Mouse (Mus musculus) splenic B cell, adult 2 months (primary cell): ENCODE results near the gene Elp4.

ENCODE experiments used
- DNase-seq: peaks from one replicate; pipeline ENCODE4 v3.0.0-alpha.2; 2011; ENCODE audit warnings: low read depth, low spot score
- H3K27me3 ChIP-seq: 2 replicates; pipeline ENCODE4 v1.6.1; 2012; ENCODE audit warnings: mild to moderate bottlenecking, low read length, moderate library complexity, mixed read lengths; ENCODE audit not compliant: control insufficient read depth, poor library complexity, insufficient read depth, severe bottlenecking
- H3K36me3 ChIP-seq: 2 replicates; pipeline ENCODE4 v1.6.1; 2012; ENCODE audit warnings: mild to moderate bottlenecking, low read length, moderate library complexity, mixed read lengths; ENCODE audit not compliant: control insufficient read depth, poor library complexity, insufficient read depth, severe bottlenecking

Elp4 gene

DNA sequence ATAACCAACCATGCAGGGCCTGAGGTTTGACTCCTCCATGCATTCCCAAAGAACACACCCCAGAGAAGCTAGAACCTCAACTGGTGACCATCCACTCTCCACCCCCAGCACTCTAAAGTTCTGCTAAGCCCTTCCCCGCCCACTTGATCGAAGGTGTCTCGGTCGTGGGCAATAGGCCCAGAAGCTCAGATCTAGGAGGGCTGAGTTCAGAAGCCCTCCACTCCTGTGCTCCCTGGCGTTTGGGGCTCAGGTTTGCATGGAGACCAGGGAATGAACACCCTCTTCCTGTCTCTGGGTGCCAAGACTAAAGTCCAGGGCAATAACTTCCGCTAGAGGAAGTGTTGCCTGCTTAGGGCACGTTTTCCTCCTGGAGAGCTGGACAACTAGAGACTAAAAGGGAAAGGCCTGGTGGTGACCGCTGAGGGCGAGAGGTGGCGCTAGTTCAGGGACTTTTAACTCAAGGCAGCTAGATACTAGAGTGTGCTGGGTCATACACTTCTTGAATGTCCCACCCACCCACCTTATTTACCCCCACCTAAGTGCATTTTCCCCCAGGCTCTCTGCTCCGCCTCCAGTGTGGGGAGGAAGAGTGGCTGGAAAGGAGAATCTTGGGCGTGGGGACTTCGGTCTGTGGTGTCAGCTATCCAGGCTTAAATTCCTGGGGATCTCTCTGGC lies 216.9 kb downstream of the Elp4 start:
- Histone ChIP-seq H3K36me3 (no peaks in the 10 kb centered on the region), H3K27me3 (peaks cover 2% of the 10 kb centered on the region; the same call in 1 of the 2 replicates)
- DNase-seq, result no peak

DNA sequence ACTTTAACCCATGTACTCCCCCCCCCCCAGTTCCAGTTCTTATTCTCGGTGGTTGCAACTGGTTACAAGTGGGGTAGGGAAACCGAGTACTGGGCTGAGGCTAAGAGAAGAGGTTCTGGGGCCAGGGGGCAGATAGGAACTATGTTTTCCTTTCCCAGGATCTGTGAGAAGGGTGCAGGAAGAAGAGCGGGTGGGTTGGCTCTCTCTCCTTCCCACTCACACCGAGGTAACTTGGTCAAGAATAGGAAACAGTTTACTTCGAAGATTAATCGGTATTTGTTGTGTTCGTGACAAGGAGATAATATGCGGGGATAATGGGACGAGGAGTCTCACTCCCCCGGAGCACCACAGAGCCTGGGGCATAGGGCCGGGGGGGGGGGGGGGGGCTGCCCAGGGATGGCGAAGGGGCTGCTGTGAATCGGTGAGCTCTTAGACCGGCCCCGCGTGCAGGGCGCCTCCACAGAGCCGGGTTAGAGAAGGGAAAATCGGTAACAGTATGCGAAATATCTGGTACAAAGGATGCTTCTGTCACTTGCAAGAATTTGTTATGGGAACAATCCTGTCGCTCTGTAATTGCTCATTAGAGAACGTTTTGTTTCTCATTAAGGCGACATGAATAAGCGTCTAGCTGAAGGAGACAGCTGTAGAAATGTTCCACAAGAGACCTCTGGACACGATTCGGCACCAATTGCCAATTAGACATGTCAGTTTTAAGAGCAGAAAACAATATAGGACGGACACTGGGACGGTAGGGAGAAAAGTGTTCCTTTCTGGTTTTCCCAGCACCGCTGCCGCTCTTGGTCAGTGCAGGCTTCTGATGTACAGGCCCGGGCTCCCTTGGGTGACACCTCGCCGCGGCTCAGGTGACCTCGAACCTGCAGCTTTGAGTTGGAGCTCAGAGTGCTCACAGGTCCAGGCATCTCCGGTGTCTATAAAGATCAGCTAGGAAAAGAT lies 217.7 kb downstream of the Elp4 start:
- peaks cover 2% of the 10 kb centered on the region; the same call in 1 of the 2 replicates for H3K27me3 ChIP-seq
- H3K36me3 ChIP-seq, result no peaks in the 10 kb centered on the region
- DNase-seq, result no peak

DNA sequence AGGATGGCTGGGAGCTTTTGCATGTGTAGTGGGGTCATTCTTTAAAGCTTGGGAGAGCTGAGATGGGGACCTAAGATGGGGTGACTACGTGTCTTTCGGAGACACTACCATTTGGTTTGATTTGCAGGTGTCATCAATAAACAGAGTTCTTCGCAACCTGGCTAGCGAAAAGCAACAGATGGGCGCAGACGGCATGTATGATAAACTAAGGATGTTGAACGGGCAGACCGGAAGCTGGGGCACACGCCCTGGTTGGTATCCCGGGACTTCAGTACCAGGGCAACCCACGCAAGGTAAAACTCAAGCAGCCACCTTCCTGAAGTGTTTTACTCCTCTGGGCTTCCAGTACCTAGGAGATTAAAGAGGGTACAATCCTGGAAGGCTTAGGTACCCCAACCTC lies 218.7 kb downstream of the Elp4 start:
- H3K27me3 ChIP-seq, result peaks cover 2% of the 10 kb centered on the region; the same call in 1 of the 2 replicates
- no peak for DNase-seq
- H3K36me3 ChIP-seq, result no peaks in the 10 kb centered on the region

DNA sequence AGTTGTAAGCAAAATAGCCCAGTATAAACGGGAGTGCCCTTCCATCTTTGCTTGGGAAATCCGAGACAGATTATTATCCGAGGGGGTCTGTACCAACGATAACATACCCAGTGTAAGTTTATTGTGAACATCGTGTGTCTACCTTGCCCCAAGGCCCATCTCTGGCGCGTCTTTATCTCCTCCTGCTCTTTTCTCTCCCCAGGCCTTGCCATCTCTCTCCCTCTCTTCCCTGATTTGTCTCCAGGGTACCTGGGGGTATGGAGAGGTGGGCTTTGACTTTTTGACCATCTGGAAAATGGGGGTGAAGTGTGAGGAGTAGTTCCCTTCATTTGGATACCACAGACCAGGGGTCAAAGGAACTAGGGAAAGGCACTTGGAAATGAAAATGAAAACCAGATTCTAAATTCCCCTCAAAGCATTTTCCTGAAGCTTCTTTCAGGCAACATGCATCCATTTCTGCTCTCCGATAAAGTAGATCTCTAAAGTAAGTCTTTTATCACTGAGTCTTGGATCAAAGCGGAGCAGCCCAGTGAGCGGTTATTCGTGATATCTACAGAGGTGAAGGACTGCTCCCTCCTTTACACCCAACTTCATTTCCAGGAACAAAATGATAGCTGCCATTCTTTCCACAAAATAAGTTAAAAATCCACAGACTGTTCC lies 219.2 kb downstream of the Elp4 start:
- H3K36me3 ChIP-seq, result no peaks in the 10 kb centered on the region
- H3K27me3 ChIP-seq, result peaks cover 2% of the 10 kb centered on the region
- no peak for DNase-seq

DNA sequence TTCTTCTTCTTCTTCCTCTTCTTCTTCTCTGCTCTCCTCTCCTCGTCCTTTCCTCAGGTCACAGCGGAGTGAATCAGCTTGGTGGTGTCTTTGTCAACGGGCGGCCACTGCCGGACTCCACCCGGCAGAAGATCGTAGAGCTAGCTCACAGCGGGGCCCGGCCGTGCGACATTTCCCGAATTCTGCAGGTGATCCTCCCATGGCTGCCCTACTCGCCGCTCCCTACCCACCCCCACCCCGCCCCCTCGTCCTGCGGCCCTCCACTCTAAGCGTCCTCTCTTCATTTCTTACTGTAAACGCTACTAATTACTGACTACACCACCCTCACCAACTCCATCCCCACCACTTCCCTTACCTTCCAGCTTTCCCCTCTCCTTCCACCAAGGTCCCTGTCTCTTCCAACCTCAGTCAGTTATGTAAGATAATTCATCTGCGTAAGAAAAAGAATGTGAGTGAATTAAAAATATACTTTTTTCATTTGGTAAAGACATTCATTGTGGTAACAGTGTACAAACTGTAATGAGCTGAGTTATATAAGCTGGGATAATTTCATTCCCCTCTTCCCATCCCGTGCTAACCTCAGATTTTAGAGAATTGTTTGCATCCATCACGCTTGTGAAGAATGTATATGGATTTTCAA lies 220.5 kb downstream of the Elp4 start:
- Histone ChIP-seq H3K27me3 (no peaks in the 10 kb centered on the region; the same call in none of the 2 replicates), H3K36me3 (no peaks in the 10 kb centered on the region)
- no peak for DNase-seq

DNA sequence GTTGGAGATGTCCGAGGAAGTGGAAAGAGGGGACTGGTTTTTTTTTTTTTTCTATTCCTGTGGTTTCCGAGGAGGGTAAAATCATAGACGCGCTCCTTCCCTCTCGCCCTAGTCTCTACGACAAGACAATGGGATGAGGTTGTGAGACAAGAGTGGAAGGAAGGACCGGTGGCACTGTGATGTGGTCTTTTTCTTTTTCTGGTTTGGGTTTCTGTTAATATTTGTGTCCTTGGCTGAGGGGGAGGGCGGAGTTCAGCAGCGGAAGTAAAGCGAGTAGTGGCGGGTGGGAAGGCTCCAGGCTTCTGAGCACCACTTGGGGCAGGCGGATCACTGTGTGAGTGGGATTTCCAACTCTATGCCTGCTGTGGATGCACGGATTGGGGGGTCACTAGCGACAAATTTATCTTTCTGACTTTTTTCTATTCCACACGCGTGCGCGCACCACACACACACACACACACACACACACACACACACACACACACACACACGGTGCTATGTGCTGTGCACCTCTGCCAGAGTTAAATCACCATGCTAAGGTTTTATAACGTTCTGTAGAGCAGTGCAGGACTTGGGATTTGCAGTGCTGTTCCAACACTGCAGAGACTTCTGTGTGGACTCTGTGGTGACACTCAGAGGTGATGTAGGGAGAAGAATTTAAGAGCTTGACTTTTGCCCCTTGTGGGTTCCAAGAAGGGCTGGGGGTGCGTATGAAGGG lies 221.6 kb downstream of the Elp4 start:
- no peaks in the 10 kb centered on the region for H3K36me3 ChIP-seq
- H3K27me3 ChIP-seq, result peaks cover 2% of the 10 kb centered on the region
- DNase-seq, result no peak

DNA sequence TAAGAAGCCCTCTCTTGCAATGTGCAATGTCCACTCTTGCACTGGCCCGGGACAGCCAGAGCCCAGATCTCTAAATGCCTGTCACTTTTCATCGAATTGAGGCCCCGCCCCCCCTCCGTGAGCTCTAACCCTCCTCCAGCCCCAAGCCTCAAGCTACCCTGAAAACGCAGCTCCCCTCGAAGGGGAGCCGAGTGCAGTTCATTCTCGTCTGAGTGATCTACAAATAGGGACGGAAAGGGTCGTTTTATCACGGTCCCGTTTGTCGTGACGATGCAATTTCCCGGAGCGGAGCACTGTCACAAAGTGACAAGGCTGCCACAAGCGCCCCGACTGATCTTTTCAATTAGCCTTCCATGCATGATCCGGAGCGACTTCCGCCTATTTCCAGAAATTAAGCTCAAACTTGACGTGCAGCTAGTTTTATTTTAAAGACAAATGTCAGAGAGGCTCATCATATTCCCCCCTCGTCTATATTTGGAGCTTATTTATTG lies 222.3 kb downstream of the Elp4 start:
- Histone ChIP-seq H3K27me3 (peaks cover 2% of the 10 kb centered on the region; the same call in 1 of the 2 replicates), H3K36me3 (no peaks in the 10 kb centered on the region)
- no peak for DNase-seq

DNA sequence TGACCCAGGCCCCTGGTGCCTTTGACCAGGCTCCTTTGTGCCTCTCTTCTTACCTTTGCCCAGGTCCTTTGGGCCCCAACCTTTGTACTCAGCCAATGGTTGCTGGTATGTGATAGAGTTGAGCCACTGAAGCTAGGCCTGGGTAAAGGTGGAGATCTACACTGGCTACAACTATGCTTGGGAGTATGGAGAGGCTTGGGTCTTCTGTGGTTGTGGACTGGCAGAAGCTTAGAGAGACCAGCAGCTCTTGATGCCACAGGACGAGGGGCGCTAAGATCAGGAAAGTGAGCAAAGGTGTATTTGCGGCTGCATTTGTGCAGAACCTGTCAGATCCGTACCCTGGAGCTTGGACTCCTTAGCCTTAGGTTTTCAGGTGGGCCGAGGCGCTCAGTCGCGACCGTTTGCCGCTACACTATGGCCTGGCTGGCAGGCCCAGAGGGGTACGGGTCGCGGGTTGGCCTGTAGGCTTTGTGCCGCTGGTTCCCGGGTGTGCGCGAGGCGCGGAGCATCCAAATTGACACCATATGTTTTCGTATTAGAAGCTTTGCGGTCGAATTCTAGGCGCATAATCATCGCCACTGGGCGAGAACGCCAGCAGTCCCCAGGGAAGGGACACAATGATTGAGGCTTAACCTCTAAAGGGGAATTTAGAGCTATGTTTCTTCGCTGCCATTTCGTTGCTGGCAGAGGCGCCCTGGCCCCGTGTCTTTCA lies 223.2 kb downstream of the Elp4 start:
- Histone ChIP-seq H3K27me3 (peaks cover 2% of the 10 kb centered on the region; the same call in 1 of the 2 replicates), H3K36me3 (no peaks in the 10 kb centered on the region)
- no peak for DNase-seq

DNA sequence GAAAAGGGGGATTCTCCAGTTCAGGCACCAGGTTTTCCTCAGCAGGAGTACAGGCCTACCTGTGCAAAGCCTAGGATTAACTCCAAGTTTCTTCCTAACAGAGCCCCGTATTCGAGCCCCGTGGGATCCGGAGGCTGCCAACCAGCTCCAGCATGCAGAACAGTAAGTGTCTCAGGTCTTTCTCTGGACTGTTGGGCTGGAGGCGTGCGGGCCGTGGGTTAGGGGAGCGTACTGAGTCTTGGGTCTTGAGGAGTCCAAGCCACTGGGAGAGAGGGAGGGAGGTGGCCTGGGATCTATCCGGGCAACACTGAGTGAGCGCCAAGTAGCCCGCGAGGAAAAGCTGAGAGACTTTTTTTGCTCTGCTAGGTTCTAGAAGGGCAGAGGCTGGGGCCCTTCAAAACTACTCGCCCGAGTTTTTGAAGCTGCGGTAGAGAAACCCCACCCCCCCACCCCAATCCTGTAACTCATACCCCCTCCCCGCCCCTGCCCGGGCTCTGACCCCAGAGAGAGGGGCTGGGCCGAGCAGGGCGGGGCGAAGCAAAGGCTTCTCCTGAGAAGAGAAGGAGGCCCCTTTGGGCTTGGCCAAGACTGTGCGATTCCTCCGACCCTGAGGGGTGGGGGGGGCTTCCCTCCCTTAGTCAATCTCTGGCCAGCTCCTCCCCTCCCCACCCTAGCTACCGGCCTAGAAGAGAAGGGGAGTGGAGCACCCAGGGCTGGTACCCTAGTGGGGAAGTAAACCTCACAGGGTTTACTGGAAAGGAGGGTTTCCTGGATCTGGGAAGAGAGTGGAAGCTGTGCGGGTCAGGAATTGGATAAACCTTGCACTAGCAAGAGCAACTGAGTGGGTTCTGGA lies 224.0 kb downstream of the Elp4 start:
- Histone ChIP-seq H3K36me3 (no peaks in the 10 kb centered on the region), H3K27me3 (peaks cover 4% of the 10 kb centered on the region; the same call in 1 of the 2 replicates)
- DNase-seq, result no peak

DNA sequence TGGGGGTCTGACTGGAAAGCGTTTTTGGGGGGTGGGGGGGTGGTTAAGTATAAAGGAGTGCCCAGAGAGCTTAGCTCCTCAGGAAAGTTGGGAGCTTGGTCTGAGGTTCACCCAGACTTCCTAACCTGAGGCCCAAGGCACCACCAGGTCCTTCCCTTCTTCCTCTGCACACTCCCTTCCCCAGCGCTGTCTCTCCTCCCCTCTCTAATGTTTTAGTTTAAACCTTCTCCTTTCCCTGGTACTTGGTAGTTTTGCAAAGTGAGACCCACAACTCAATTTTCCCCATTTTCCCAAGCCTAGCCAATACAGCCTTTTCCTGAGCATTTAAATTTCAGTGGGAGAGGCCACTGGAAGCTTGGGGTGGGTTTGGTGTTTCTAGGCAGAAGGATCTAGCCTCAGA lies 225.0 kb downstream of the Elp4 start:
- no peaks in the 10 kb centered on the region for H3K36me3 ChIP-seq
- peaks cover 4% of the 10 kb centered on the region; the same call in 1 of the 2 replicates for H3K27me3 ChIP-seq
- no peak for DNase-seq

DNA sequence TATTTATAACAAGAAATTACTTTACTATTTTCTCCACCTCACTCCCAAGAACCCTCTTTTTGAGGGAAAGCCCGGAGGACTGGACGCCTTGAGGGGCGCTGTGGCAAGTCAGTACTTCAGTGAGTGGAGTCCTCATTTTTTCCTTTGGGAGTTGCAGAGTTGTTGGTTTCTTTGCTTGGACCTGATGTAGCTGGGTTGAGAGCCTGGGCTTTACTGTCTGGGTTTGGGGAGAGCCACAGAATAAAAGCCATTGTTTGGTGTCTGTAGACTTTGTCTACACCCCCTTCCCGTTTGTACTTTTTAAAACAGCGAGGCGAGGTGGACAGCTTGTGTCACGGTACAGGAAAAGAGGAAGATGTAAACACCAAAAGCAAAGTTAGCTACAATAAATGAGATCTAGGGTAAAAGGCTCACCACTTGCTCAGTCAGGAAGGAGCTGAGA lies 225.5 kb downstream of the Elp4 start:
- DNase-seq, result no peak
- H3K27me3 ChIP-seq, result peaks cover 4% of the 10 kb centered on the region; the same call in 1 of the 2 replicates

DNA sequence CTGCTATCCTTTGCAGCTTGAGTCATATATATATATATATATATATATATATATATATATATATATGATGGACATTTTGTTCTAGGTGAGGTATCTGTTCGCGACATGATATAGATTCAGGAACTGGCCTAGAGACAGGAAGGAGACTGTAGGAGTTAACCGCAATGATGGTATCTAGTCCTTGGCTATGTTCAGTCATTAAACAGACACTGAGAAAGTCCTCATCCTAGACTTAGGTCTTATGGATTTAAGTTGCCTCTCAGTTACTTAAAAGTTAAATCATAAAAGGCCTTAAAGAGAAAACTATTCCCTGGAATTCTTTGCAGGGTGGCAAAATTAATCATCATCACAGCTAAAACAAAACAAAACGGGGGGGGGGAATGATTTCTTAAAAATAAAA lies 226.1 kb downstream of the Elp4 start:
- Histone ChIP-seq H3K36me3 (no peaks in the 10 kb centered on the region), H3K27me3 (peaks cover 4% of the 10 kb centered on the region; the same call in 1 of the 2 replicates)
- DNase-seq, result no peak

More for the DNA sequence above, 225.5 kb downstream of the Elp4 start:
- no peaks in the 10 kb centered on the region for H3K36me3 ChIP-seq
